Mouse (Mus musculus): ENCODE data around the gene Dmrtc1b. TPM values are rescaled to one million over a fixed set of nuclear protein-coding genes. Genes with fewer than 3 reads are reported as not detected.
"Not testable (repeated sequence)": the region's sequence is repeated elsewhere in the genome, so short reads cannot be mapped to it uniquely, and the experiment has no call there.

Gene Dmrtc1b
- not detected in 2 replicates for polyA plus RNA-seq (2016; fragmentation: Nextera tagmentation; extraction: Ambion mirVana)

DNA sequence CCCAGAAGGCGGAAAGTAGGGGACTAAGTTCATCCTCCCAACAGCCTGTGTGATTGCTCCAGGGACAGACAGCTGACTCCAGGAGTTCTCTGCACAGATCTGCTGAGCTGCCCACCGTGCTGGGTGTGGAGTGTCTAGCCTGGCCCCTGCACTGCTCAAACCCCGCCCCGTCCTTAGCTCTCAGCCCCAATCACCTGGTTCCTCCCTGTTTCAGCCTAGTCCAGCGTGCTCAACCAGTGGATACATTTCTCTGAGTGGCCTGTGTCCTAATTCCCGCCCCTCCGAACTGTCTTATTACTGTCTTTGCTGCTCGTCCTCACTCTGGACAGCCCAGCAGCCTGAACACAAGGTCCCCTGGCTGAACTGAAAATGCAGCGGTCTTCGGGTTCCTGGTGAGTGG lies at the start of gene Dmrtc1b, which contains the start of gene Gm9112:
Gene Dmrtc1b (plus strand): TSS at position 331 of the 400 bp plus-strand sequence.
Gene Gm9112 (minus strand): TSS at position 101 of the 400 bp plus-strand sequence.
- H3K36me3 ChIP-seq; H3K9me3 ChIP-seq; ATAC-seq (ENCODE audit: low FRiP score, low read depth); H3K4me1 ChIP-seq; H3K9ac ChIP-seq; H3K4me2 ChIP-seq (replicated peaks); H3K27me3 ChIP-seq (replicated peaks); H3K4me3 ChIP-seq; H3K27ac ChIP-seq: not testable (repeated sequence)
- WGBS, result 85% methylated on average over 10 of the region's 10 CpGs

DNA sequence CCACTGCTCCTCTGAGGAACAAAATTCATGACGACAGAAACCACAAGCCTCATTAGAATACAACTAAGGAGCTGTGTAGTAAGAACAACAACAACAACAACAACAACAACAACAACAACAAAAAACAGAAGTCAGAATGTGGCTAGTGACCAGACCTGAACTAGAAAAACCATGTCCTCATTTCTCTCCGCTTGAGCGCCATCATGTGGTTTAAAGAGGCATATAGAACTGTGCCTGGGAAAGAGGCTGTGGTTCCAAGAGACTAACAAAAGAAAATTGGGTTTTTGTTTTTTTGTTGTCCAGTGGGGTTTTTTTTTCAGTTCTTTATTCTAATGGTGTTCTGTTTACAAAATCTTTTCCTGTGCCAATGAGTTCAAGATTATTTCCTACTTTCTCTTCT lies 47.0 kb upstream of the Dmrtc1b start:
- no peaks in the 10 kb centered on the region for H3K27me3 ChIP-seq (replicated peaks)
- H3K4me2 ChIP-seq (replicated peaks), result no peak overlapping the region
- no peak for ATAC-seq (ENCODE audit: low FRiP score, low read depth)
- no peak overlapping the region for H3K27ac ChIP-seq
- H3K36me3 ChIP-seq, result no peaks in the 10 kb centered on the region
- no peak overlapping the region for H3K9ac ChIP-seq
- H3K9me3 ChIP-seq, result no peaks in the 10 kb centered on the region
- H3K4me1 ChIP-seq, result no peaks in the 10 kb centered on the region
- 20% methylated on average over 3 of the region's 3 CpGs for WGBS
- no peak overlapping the region for H3K4me3 ChIP-seq

DNA sequence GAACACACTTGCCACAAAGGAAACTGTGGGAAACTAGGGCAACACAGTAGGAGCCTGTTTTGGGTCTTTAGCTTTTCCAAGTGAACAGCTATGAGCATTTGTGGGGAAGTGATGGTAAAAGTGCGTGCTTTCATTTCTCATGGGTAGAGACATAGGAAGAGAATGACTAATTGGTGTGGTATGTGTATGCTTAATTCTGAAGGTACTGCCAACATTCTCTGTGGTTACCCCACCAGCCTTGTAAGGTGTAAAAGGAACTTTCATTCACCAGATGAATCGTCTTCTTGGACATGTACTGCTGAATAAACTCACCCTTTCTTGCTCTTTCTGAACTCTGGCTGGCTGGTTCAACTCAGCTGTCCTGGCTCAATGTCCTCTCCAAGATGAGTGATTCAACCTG lies 41.0 kb upstream of the Dmrtc1b start:
- H3K9ac ChIP-seq, result no peak overlapping the region
- 75% methylated on average over 2 of the region's 2 CpGs for WGBS
- no peak overlapping the region for H3K4me2 ChIP-seq (replicated peaks)

GRCm38 (mm10) chrX:102684706-102685105 lies 23.0 kb upstream of the Dmrtc1b start:
- not testable (repeated sequence) for H3K9me3 ChIP-seq; H3K27ac ChIP-seq; H3K4me1 ChIP-seq; ATAC-seq (ENCODE audit: low FRiP score, low read depth); H3K4me3 ChIP-seq; H3K27me3 ChIP-seq (replicated peaks); H3K36me3 ChIP-seq; H3K9ac ChIP-seq; H3K4me2 ChIP-seq (replicated peaks)
- 59% methylated on average over 3 of the region's 3 CpGs for WGBS

More for the DNA sequence above, 41.0 kb upstream of the Dmrtc1b start:
- Histone ChIP-seq H3K9me3 (no peaks in the 10 kb centered on the region), H3K36me3 (no peaks in the 10 kb centered on the region), H3K4me3 (no peak overlapping the region), H3K4me1 (no peaks in the 10 kb centered on the region), H3K27ac (no peak overlapping the region), H3K27me3 (replicated peaks) (no peaks in the 10 kb centered on the region)
- no peak for ATAC-seq (ENCODE audit: low FRiP score, low read depth)

- H3K27ac ChIP-seq; H3K9ac ChIP-seq; H3K4me3 ChIP-seq; H3K27me3 ChIP-seq (replicated peaks); ATAC-seq (ENCODE audit: low FRiP score, low read depth); H3K9me3 ChIP-seq; H3K4me1 ChIP-seq; H3K36me3 ChIP-seq; H3K4me2 ChIP-seq (replicated peaks): not testable (repeated sequence)
- 89% methylated on average over 5 of the region's 5 CpGs for WGBS
Measured at GRCm38 (mm10) chrX:102686872-102687271, 20.8 kb upstream of the Dmrtc1b start, which contains the start of gene Gm3880. Gene Gm3880 (minus strand): TSS chrX:102686972.

- not testable (repeated sequence) for H3K4me2 ChIP-seq (replicated peaks); H3K9ac ChIP-seq; H3K36me3 ChIP-seq; H3K4me3 ChIP-seq; H3K9me3 ChIP-seq; H3K4me1 ChIP-seq; H3K27ac ChIP-seq; H3K27me3 ChIP-seq (replicated peaks)
- 0 out of 2 replicates have a peak, but pooled peaks have one; percentile 37 for ATAC-seq (ENCODE audit: low FRiP score, low read depth)
- 29% methylated on average over 4 of the region's 4 CpGs for WGBS
Measured at GRCm38 (mm10) chrX:102689252-102689651, 18.4 kb upstream of the Dmrtc1b start.

DNA sequence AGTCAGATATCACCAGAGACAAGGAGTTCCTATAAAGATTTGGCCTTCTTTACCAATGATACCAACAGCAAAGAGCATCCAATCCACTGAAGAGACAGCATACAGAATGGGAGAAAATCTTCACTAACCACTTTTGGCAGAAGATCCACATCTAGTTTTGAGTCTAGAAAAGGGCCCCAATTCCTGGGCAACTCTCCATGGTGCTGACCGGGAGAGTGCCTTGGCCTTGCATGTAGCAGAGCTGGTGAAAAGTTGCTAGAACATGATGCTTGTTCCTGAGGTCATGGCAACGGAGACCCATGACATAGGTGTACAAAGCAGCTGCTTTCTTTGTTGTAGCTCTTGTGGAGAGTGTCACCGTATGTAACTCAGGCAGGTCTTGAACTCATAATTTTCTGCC lies 7.0 kb upstream of the Dmrtc1b start:
- H3K27ac ChIP-seq; H3K9ac ChIP-seq; H3K27me3 ChIP-seq (replicated peaks); ATAC-seq (ENCODE audit: low FRiP score, low read depth); H3K4me2 ChIP-seq (replicated peaks); H3K9me3 ChIP-seq; H3K36me3 ChIP-seq; H3K4me3 ChIP-seq; H3K4me1 ChIP-seq: not testable (repeated sequence)
- 78% methylated on average over 3 of the region's 3 CpGs for whole genome bisulfite sequencing

GRCm38 (mm10) chrX:102724226-102724625 lies 16.6 kb downstream of the Dmrtc1b start:
- H3K27ac ChIP-seq; H3K4me2 ChIP-seq (replicated peaks); ATAC-seq (ENCODE audit: low FRiP score, low read depth); H3K36me3 ChIP-seq; H3K9ac ChIP-seq; H3K4me3 ChIP-seq; H3K4me1 ChIP-seq; H3K9me3 ChIP-seq; H3K27me3 ChIP-seq (replicated peaks): not testable (repeated sequence)
- 95% methylated on average over 6 of the region's 6 CpGs for WGBS

Other genes with a start within 250 kb of the Dmrtc1b start
- gene Hdac8, start 202.5 kb upstream of the Dmrtc1b start, polyA plus RNA-seq (2016; fragmentation: Nextera tagmentation; extraction: Ambion mirVana), result 6.4 and 7.0 TPM in 2 replicates
- gene Phka1, start 63.6 kb upstream of the Dmrtc1b start, polyA plus RNA-seq (2016; fragmentation: Nextera tagmentation; extraction: Ambion mirVana), result 7.6 and 7.7 TPM in 2 replicates
- gene Gm3880, start 20.9 kb upstream of the Dmrtc1b start, polyA plus RNA-seq (2016; fragmentation: Nextera tagmentation; extraction: Ambion mirVana), result not detected in 2 replicates
- not detected in 2 replicates for gene Gm9112, start 230 bp upstream of the Dmrtc1b start, polyA plus RNA-seq (2016; fragmentation: Nextera tagmentation; extraction: Ambion mirVana)
- not detected in 2 replicates for gene Dmrtc1c1, start 95.1 kb downstream of the Dmrtc1b start, polyA plus RNA-seq (2016; fragmentation: Nextera tagmentation; extraction: Ambion mirVana)
- not detected in 2 replicates for gene Dmrtc1c2, start 146.8 kb downstream of the Dmrtc1b start, polyA plus RNA-seq (2016; fragmentation: Nextera tagmentation; extraction: Ambion mirVana)
- not detected in 2 replicates for gene 1700031F05Rik, start 160.1 kb downstream of the Dmrtc1b start, polyA plus RNA-seq (2016; fragmentation: Nextera tagmentation; extraction: Ambion mirVana)
- 0.64 and 0.96 TPM in 2 replicates for gene Dmrtc1a, start 200.8 kb downstream of the Dmrtc1b start, polyA plus RNA-seq (2016; fragmentation: Nextera tagmentation; extraction: Ambion mirVana)
- not detected in 2 replicates for gene 1700011M02Rik, start 201.0 kb downstream of the Dmrtc1b start, polyA plus RNA-seq (2016; fragmentation: Nextera tagmentation; extraction: Ambion mirVana)
- gene 1700018G05Rik, start 220.5 kb downstream of the Dmrtc1b start, polyA plus RNA-seq (2016; fragmentation: Nextera tagmentation; extraction: Ambion mirVana), result not detected in 2 replicates

All from neural tube, embryonic 12.5 days (tissue).